Mouse (Mus musculus): ENCODE measurements around the gene Pomgnt1.

GRCm38 (mm10) chr4:116182745-116183144 lies 59.1 kb downstream of the Pomgnt1 start:
- TF ChIP-seq CTCF (IDR thresholded peaks at IDR 0.05; ENCODE audit: borderline replicate concordance, insufficient read depth, low read length) (no peak), POLR2A (IDR thresholded peaks at IDR 0.05; ENCODE audit: low read depth, low read length) (no peak)

All from embryonic fibroblast, embryonic 13.5 days (primary cell).